Mouse (Mus musculus) limb, embryonic 12.5 days (tissue): ENCODE results near the gene Astn2. TPM values are rescaled to one million over a fixed set of nuclear protein-coding genes. Genes with fewer than 3 reads are reported as not detected.

Experiments
- ATAC-seq: fragments of 200-750 bp; cut with Nextera tagmentation; 2 replicates; pipeline ENCODE4 v1.8.0; 2017; ENCODE audit warnings: low read depth, moderate TSS enrichment; ENCODE audit not compliant: insufficient number of reproducible peaks, insufficient read depth, low FRiP score, low TSS enrichment
- H3K27ac ChIP-seq: fragments of 300-500 bp; sonication (generic); 2 replicates; pipeline ENCODE4 v1.5.1; 2016; ENCODE audit warnings: mild to moderate bottlenecking, moderate library complexity
- H3K27me3 ChIP-seq: fragments of 300-500 bp; sonication (generic); 2 replicates; pipeline ENCODE4 v1.6.1; 2016; ENCODE audit warnings: mild to moderate bottlenecking, moderate library complexity
- H3K36me3 ChIP-seq: fragments of 300-500 bp; sonication (generic); 2 replicates; pipeline ENCODE4 v1.6.1; 2016; ENCODE audit warnings: mild to moderate bottlenecking, moderate library complexity
- H3K4me1 ChIP-seq: fragments of 300-500 bp; sonication (generic); replicated peaks from 2 replicates; pipeline ENCODE4 v1.6.1; 2016
- H3K4me2 ChIP-seq: fragments of 300-500 bp; sonication (generic); 2 replicates; pipeline ENCODE4 v1.6.1; 2016; ENCODE audit warnings: mild to moderate bottlenecking, moderate library complexity
- H3K4me3 ChIP-seq: fragments of 300-500 bp; sonication (generic); replicated peaks from 2 replicates; pipeline ENCODE4 v1.5.1; 2016; ENCODE audit warnings: mild to moderate bottlenecking
- H3K9ac ChIP-seq: fragments of 300-500 bp; sonication (generic); replicated peaks from 2 replicates; pipeline ENCODE4 v1.6.1; 2016; ENCODE audit warnings: mild to moderate bottlenecking, moderate library complexity
- H3K9me3 ChIP-seq: fragments of 300-500 bp; sonication (generic); 2 replicates; pipeline ENCODE4 v1.6.1; 2016; ENCODE audit warnings: mild to moderate bottlenecking, moderate library complexity
- WGBS: fragments of 180-500 bp; shearing (Covaris S2); methylation state at CpG from one replicate; pipeline ENCODE4 v1.1.7; 2016; 5-methylcytosine and 5-hydroxymethylcytosine counted together
- polyA plus RNA-seq: library from polyadenylated mRNA; unstranded; fragments of >200 nt; fragmentation: Nextera tagmentation; extraction: Ambion mirVana; gene quantifications from 2 replicates; pipeline ENCODE4 v1.2.1, GENCODE M21; 2016

Gene Astn2
- polyA plus RNA-seq, 1 experiment from 2014 or later = 1.6 TPM

GRCm38 (mm10) chr4:65671585-65672184 lies 732.7 kb downstream of the Astn2 start:
- H3K4me3 ChIP-seq = no peak overlapping the region
- 64% methylated on average over 6 of the region's 6 CpGs for WGBS
- H3K4me2 ChIP-seq = no peak overlapping the region
- no peaks in the 10 kb centered on the region for H3K36me3 ChIP-seq
- H3K9ac ChIP-seq = no peak overlapping the region
- no peaks in the 10 kb centered on the region for H3K9me3 ChIP-seq
- no peaks in the 10 kb centered on the region for H3K27me3 ChIP-seq
- H3K27ac ChIP-seq = no peak overlapping the region
- peaks cover 3% of the 10 kb centered on the region; the same call in 1 of the 2 replicates for H3K4me1 ChIP-seq
- ATAC-seq = no peak

DNA sequence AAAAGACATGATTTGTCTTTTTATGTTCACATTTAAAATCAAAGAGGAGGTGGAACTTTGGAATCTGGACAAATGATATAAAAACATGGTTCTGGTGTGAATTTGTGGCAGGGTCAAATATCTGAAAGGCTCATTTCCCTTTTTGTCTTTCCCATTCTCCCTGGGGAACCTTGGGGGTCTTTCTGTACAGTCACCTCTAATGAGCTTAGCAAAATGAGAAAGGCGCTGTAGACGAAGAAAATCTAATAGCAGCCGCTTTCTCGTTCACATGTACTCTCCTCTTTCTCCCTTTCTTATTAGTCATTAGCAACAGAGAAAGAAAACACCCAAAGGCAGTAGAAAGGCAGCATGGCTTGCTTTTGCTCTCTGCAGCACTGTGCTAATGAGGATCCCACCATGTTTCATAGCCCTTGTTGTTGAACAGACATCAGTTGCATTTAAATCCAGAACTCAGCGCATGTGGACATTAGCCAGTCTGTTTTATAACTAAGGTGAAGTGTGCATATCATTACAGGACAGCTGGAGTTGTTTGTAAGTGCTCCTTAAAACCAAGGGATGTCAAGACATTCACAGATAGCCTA lies 737.3 kb downstream of the Astn2 start:
- H3K9ac ChIP-seq = no peak overlapping the region
- no peak for ATAC-seq
- H3K36me3 ChIP-seq = no peaks in the 10 kb centered on the region
- 41% methylated on average over 5 of the region's 5 CpGs for WGBS
- no peaks in the 10 kb centered on the region for H3K27me3 ChIP-seq
- H3K4me1 ChIP-seq = peaks cover 15% of the 10 kb centered on the region
- no peak overlapping the region for H3K27ac ChIP-seq
- no peak overlapping the region for H3K4me2 ChIP-seq
- H3K4me3 ChIP-seq = no peak overlapping the region
- no peaks in the 10 kb centered on the region for H3K9me3 ChIP-seq

- no peaks in the 10 kb centered on the region for H3K27me3 ChIP-seq
- H3K4me3 ChIP-seq = no peak overlapping the region
- ATAC-seq = no peak
- H3K36me3 ChIP-seq = no peaks in the 10 kb centered on the region
- 63% methylated on average over 6 of the region's 6 CpGs for WGBS
- no peak overlapping the region for H3K4me2 ChIP-seq
- H3K9me3 ChIP-seq = no peaks in the 10 kb centered on the region
- no peak overlapping the region for H3K9ac ChIP-seq
- no peak overlapping the region for H3K27ac ChIP-seq
- H3K4me1 ChIP-seq = peaks cover 12% of the 10 kb centered on the region
These were observed 741.2 kb downstream of the Astn2 start for GRCm38 (mm10) chr4:65663176-65663575.

DNA sequence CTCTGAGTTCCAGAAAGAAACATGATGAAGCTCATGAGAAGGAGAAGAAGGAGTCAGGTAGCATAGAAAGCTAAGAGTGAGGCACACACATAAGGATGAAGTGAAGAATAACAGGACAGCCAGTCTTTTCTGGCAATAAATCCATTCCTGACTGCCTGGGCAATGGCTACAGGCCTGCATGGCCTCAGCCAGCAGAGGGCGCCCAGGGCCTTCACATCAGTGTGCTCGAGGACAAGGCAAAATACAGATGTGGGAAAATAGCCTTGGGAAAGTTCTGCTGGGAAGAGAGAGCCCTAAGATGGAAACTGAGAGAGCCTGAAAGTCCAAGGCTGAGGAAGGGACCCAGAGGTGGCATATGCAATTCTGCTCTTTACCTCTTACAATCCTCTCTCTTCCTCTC lies 749.7 kb downstream of the Astn2 start:
- no peaks in the 10 kb centered on the region for H3K9me3 ChIP-seq
- H3K36me3 ChIP-seq = no peaks in the 10 kb centered on the region
- H3K4me2 ChIP-seq = no peak overlapping the region
- WGBS = 4% methylated on average over 2 of the region's 2 CpGs
- H3K27me3 ChIP-seq = peaks cover 4% of the 10 kb centered on the region; the same call in 1 of the 2 replicates
- H3K9ac ChIP-seq = no peak overlapping the region
- 0 out of 2 replicates have a peak, but pooled peaks have one; percentile 76 for ATAC-seq
- H3K4me3 ChIP-seq = no peak overlapping the region
- no peak overlapping the region for H3K27ac ChIP-seq
- H3K4me1 ChIP-seq = peaks cover 4% of the 10 kb centered on the region; the same call in 1 of the 2 replicates

GRCm38 (mm10) chr4:65642611-65643010 lies 761.8 kb downstream of the Astn2 start:
- Histone ChIP-seq H3K27ac (no peak overlapping the region), H3K4me2 (no peak overlapping the region), H3K36me3 (no peaks in the 10 kb centered on the region), H3K4me3 (no peak overlapping the region), H3K9me3 (no peaks in the 10 kb centered on the region), H3K9ac (no peak overlapping the region), H3K4me1 (peaks cover 3% of the 10 kb centered on the region; the same call in 1 of the 2 replicates), H3K27me3 (peaks cover 5% of the 10 kb centered on the region)
- ATAC-seq = no peak
- WGBS = 15% methylated on average over 5 of the region's 5 CpGs

DNA sequence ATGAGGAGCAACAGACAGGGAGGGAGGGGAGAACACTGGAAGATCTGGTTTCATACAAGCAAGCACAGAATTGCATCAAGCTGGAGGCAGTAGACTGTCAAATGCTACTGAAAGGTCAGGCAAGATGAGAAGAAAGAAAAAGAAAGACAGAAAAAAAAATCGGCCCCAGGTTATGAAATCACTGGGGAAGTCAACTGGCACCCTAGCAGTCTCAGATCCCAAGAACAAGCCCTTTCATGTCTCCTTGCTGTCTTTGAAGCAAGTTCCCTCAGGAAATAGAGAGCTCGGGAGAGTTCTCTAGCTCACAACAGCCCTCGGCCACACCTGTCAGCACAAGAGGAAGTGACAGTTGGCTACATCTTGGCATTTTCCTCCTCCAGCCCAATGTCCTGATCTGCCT lies 766.2 kb downstream of the Astn2 start:
- ATAC-seq = no peak
- Histone ChIP-seq H3K27ac (no peak overlapping the region), H3K27me3 (no peaks in the 10 kb centered on the region), H3K36me3 (no peaks in the 10 kb centered on the region), H3K4me2 (no peak overlapping the region), H3K4me3 (no peak overlapping the region), H3K9ac (no peak overlapping the region), H3K4me1 (peaks cover 3% of the 10 kb centered on the region; the same call in 1 of the 2 replicates), H3K9me3 (no peaks in the 10 kb centered on the region)
- WGBS = 63% methylated on average over 3 of the region's 3 CpGs

DNA sequence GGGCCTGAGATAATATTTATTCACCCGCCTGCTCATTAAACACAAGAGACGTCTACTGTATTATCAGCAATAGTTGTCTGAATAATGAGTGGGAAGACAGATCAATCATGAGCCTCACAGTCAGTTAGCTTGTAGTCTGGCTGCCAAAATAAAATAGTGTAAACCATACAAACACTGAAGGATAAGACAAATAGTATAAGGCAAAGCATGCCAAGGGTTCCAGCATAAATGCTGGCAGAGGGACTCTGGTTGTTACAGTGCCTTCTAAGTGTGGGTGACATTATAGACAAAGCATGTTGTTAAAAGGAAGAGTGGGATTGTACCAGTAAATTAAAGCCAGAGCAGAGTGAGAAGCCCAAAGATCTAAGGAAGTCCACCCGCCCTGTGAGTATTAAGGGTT lies 784.3 kb downstream of the Astn2 start:
- Histone ChIP-seq H3K4me1 (peaks cover 13% of the 10 kb centered on the region), H3K36me3 (peaks cover 45% of the 10 kb centered on the region), H3K4me3 (no peak overlapping the region), H3K27ac (0 out of 2 replicates have a peak overlapping the region, but pooled peaks have one; percentile 53), H3K9me3 (no peaks in the 10 kb centered on the region), H3K4me2 (no peak overlapping the region), H3K27me3 (no peaks in the 10 kb centered on the region), H3K9ac (no peak overlapping the region)
- 67% methylated on average over 3 of the region's 3 CpGs for WGBS
- no peak for ATAC-seq

DNA sequence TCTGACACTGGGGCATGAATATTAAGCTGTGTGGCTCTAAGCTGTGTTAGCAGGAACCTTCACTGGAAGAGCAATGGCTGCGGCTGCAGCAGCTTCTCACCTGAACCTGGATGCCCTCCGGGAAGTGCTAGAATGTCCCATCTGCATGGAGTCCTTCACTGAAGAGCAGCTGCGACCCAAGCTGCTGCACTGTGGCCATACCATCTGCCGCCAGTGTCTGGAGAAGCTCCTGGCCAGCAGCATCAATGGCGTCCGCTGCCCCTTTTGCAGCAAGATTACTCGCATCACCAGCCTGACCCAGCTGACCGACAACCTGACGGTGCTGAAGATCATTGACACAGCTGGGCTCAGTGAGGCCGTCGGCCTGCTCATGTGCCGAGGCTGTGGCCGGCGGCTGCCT lies 791.3 kb downstream of the Astn2 start:
- Histone ChIP-seq H3K4me2 (no peak overlapping the region), H3K36me3 (peaks cover 53% of the 10 kb centered on the region), H3K4me3 (no peak overlapping the region), H3K4me1 (peaks cover 22% of the 10 kb centered on the region), H3K9ac (no peak overlapping the region), H3K9me3 (no peaks in the 10 kb centered on the region), H3K27ac (no peak overlapping the region), H3K27me3 (no peaks in the 10 kb centered on the region)
- ATAC-seq = no peak
- whole genome bisulfite sequencing = 97% methylated on average over 14 of the region's 14 CpGs

- H3K9me3 ChIP-seq = no peaks in the 10 kb centered on the region
- WGBS = 53% methylated on average over 6 of the region's 6 CpGs
- no peaks in the 10 kb centered on the region for H3K27me3 ChIP-seq
- no peak overlapping the region for H3K4me3 ChIP-seq
- peaks cover 34% of the 10 kb centered on the region for H3K4me1 ChIP-seq
- H3K27ac ChIP-seq = peak overlapping the region; percentile 41; the same call in 1 of the 2 replicates
- H3K9ac ChIP-seq = no peak overlapping the region
- H3K4me2 ChIP-seq = 0 out of 2 replicates have a peak overlapping the region, but pooled peaks have one; percentile 7
- peaks cover 34% of the 10 kb centered on the region for H3K36me3 ChIP-seq
- ATAC-seq = peak; percentile 46; the same call in 1 of the 2 replicates
These were observed 793.5 kb downstream of the Astn2 start for GRCm38 (mm10) chr4:65610896-65611295.

- Histone ChIP-seq H3K4me2 (no peak overlapping the region), H3K27ac (peak overlapping the region; percentile 41; the same call in 1 of the 2 replicates)
- WGBS = 85% methylated on average over 5 of the region's 5 CpGs
These were observed 794.1 kb downstream of the Astn2 start for GRCm38 (mm10) chr4:65610329-65610728.

DNA sequence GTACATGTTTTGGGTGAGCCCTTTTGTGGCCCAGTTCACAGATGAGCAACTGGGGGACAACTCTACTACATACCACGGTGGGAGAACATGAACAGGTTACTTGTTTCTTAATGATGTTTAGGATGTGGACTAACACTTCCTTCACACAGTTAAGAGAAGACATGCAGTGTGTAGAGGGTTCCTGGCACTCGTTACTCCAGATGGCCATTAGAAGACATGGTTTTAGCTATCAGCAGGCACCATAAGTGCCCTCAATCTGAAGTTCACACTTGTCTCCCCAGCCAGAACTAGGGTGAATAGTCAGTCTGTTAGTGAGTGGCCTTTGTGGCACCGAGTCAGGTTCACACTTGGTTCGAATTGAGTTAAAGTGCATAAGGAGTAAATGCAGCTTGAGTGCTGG lies 796.3 kb downstream of the Astn2 start:
- H3K27ac ChIP-seq = no peak overlapping the region
- H3K27me3 ChIP-seq = no peaks in the 10 kb centered on the region
- peaks cover 6% of the 10 kb centered on the region for H3K36me3 ChIP-seq
- no peaks in the 10 kb centered on the region for H3K9me3 ChIP-seq
- H3K4me3 ChIP-seq = no peak overlapping the region
- ATAC-seq = no peak
- no peak overlapping the region for H3K9ac ChIP-seq
- 90% methylated on average over 4 of the region's 4 CpGs for WGBS
- H3K4me2 ChIP-seq = no peak overlapping the region
- peaks cover 43% of the 10 kb centered on the region for H3K4me1 ChIP-seq

More at GRCm38 (mm10) chr4:65610329-65610728, 794.1 kb downstream of the Astn2 start:
- H3K9ac ChIP-seq = no peak overlapping the region
- H3K4me3 ChIP-seq = no peak overlapping the region
- no peak for ATAC-seq
- peaks cover 39% of the 10 kb centered on the region for H3K4me1 ChIP-seq
- H3K27me3 ChIP-seq = no peaks in the 10 kb centered on the region
- peaks cover 29% of the 10 kb centered on the region for H3K36me3 ChIP-seq
- no peaks in the 10 kb centered on the region for H3K9me3 ChIP-seq
